Mouse (Mus musculus): ENCODE results near the gene Acot4. TPM values are rescaled to one million over a fixed set of nuclear protein-coding genes. Genes with fewer than 3 reads are reported as not detected.
"Not testable (repeated sequence)": the region's sequence is repeated elsewhere in the genome, so short reads cannot be mapped to it uniquely, and the experiment has no call there.

Gene Acot4
- total RNA-seq, 2 experiments from 2014 or later = 1.2 to 1.3 TPM

GRCm38 (mm10) chr12:84029043-84029442 lies 9.1 kb upstream of the Acot4 start:
- intact Hi-C loops (cut with DNase I); DNase-seq: not testable (repeated sequence)

DNA sequence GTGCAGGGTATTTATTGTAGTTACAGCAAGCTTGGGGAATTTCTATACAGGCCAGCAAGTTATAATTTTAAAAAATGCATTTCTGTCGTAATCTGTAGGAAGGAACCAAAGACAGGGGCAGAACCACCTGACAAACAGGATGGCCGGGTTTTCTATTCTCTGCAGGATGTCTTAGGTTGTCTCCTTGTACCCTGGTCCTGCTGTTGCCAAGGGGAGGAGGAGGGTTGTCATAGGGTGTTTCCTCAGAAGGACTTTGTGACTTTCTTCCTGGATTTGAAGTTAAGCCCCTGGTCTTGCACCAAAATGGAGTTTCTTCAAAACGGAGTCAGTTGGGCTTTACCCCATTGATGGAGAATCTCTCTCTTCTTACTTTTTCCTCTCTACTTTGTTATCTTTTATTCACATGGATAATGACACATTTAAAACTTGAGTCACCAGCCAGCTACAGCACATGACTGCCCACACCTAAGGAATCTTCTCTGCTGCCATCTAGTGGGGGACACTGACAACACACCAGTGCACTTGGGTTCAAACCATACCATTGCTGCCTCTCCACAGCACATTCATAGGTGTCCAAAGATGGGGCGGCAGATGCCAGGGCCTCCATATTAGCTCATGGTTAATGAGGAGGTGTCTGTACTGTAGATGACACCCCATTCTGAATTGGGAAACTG lies 7.4 kb upstream of the Acot4 start:
- intact Hi-C loops (cut with DNase I) = loop anchor here (1.0 to 10.0 kb wide), 3 partner anchors 57 to 318 kb away; no protein-coding TSS in a partner anchor
- DNase-seq = peak; percentile 81

DNA sequence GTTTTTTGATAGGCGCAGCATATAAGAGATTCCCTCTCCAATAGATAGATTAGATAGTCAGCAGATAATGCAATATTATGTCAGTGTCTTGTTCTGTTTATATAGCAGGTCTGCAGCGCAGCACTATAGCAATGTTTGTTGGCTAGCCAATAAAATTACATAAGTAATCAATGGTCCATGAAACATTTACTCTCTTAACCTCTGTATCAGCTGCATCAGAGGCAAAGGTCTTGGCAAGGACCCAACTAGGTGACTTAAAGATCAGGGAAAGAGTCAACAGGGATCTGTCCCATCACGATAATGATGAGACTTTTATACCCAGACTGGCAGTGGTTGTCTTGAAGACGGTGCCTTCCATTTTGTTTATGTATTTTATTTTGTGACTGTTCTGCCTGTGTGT lies 5.3 kb upstream of the Acot4 start:
- intact Hi-C loops (cut with DNase I) = loop anchor here (1.0 to 10.0 kb wide), 2 partner anchors 19 to 228 kb away; partner anchors contain the start of gene Acot3
- no peak for DNase-seq

GRCm38 (mm10) chr12:84033302-84033701 lies 4.9 kb upstream of the Acot4 start:
- intact Hi-C loops (cut with DNase I) = loop anchor here (1.0 to 10.0 kb wide), 2 partner anchors 19 to 229 kb away; partner anchors contain the start of gene Acot3
- not testable (repeated sequence) for DNase-seq

DNA sequence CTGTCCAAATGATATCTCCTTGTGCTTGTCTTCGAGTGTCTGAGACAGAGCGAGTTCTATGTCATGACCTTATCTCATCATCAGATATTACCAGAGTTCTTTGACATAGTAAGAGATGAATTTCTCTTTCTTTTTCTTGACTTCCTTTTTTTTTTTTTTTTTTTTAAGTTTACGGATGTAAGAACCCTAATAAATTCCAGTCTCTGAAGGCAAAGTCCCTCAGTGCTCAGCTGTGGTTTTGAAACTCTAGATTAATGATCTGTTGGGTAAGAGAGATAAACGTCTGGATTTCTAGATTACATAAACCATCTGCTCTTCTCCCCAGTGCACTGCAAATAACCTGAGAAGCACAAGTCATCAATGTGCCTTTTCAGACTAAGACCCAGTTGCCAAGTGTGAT lies 4.1 kb upstream of the Acot4 start:
- no peak for DNase-seq
- intact Hi-C loops (cut with DNase I) = loop anchor here (10.0 kb wide), 1 partner anchor 229 kb away; no protein-coding TSS in a partner anchor

DNA sequence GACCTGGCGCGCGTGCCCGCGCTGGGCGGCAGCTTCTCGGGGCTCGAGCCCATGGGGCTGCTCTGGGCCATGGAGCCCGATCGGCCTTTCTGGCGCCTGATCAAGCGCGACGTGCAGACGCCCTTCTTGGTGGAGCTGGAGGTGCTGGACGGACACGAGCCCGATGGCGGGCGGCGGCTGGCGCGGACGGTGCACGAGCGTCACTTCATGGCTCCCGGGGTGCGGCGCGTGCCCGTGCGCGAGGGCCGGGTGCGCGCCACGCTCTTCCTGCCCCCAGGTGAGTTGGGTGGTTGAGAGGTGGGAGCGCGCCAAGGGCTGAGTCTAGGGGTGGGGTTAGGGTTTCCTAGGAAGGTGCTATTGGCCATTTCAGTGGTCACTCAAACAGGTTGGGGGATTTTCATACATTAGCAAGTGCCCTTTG lies 522 bp downstream of the Acot4 start, which contains the start of gene Gm49366:
Gm49366 (plus strand) TSS at position 245 of the 421 bp plus-strand sequence.
- intact Hi-C loops (cut with DNase I) = loop anchor here (10.0 kb wide), 1 partner anchor 234 kb away; no protein-coding TSS in a partner anchor
- peak; percentile 4 to 44 for DNase-seq

- intact Hi-C loops (cut with DNase I) = no loop called here
- no peak for DNase-seq
These were observed 4.1 kb downstream of the Acot4 start for GRCm38 (mm10) chr12:84042248-84042647.

DNA sequence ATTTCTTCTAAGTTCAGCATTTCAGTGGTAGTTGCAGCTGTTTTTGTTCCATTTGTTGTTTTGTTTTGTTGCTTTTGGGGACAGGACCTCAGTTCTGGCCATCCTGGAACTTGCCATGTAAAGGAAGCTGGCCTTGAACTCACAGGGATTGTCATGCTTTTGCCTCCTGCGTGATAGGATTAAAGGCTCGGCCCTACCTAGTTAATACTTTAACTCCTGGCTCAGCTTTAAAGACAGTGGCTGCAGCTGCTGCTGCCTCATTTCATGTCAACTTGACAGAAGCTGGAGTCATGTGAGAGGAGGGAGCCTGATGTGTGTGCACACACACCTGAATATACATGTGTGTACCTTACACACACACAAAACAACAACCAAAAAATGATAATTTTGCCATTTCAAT lies 5.9 kb downstream of the Acot4 start:
- intact Hi-C loops (cut with DNase I) = no loop called here
- DNase-seq = no peak

- no peak for DNase-seq
- intact Hi-C loops (cut with DNase I) = no loop called here
These were observed 8.7 kb downstream of the Acot4 start for GRCm38 (mm10) chr12:84046906-84047305.

DNA sequence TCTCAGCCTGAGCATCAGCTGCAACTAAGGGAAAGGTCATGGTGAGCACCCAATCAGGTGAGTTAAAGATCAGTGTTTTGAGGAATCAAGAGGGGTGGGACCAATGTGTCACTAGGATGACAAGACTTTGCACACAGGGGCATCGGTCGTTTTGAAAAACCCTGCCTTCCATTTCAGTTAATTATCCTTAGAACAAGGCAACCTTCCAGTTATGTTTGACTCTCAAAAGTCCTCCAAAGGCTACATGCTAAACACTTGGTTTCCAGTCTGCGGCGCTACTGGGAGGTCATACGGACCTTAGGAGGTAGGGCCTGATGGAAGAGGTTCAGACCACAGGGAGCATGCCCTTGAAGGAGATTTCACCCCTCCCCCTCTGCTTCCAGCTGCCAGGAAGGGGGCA lies 12.6 kb downstream of the Acot4 start:
- intact Hi-C loops (cut with DNase I); DNase-seq: not testable (repeated sequence)

DNA sequence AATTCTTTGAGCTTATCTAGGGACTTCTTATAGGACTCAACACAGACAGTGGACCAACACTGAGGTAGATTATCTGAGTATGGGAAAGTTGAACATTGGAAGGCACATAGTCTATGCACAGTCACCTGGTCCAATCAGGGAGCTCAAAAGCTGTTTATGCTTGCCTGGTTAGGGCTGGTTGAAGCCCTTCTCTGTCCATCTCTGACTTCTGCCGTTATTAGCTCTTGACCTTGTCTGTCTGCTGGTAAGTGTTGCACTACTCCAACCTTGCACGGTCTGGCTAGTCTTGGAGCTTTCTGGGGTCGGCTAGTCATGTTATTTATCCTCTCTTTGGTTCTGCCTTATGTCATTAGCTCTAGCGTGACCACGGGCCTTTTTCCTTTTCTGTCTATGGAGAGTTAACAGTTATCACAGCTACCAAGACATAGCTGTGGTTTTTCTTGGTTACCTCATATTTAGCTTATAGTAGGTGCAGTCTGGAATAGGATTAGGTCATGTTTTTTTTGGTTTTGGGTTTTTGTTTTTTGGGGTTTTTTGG lies 13.8 kb downstream of the Acot4 start, which contains the start of gene Acot3:
Acot3 (plus strand) TSS at position 208 of the 538 bp plus-strand sequence.
- intact Hi-C loops (cut with DNase I) = loop anchor here (1.0 kb wide), 1 partner anchor 19 kb away; no protein-coding TSS in a partner anchor
- no peak for DNase-seq

DNA sequence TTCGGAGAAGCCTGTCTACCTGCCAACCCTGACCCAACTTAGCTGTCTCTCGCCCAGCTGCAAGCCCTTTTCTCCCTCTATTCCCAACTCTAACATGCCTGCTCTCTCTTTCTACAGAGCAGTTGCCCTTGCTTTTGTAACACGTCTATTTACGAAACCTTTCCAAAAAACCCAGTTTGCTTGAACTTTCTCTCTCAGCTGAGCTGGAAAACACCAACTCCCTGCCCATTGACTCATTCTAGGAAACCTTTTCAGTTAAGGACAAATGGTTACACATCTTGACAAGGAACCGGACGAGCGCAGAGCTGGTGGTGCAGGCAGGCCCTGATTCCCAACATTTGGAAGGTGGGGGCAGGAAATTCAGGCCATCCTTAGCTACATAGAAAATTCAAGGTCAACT lies 14.4 kb downstream of the Acot4 start:
- no peak for DNase-seq
- intact Hi-C loops (cut with DNase I) = loop anchor here (1.0 kb wide), 1 partner anchor 19 kb away; no protein-coding TSS in a partner anchor

GRCm38 (mm10) chr12:84053173-84053572 lies 15.0 kb downstream of the Acot4 start:
- DNase-seq = no peak
- intact Hi-C loops (cut with DNase I) = no loop called here

DNA sequence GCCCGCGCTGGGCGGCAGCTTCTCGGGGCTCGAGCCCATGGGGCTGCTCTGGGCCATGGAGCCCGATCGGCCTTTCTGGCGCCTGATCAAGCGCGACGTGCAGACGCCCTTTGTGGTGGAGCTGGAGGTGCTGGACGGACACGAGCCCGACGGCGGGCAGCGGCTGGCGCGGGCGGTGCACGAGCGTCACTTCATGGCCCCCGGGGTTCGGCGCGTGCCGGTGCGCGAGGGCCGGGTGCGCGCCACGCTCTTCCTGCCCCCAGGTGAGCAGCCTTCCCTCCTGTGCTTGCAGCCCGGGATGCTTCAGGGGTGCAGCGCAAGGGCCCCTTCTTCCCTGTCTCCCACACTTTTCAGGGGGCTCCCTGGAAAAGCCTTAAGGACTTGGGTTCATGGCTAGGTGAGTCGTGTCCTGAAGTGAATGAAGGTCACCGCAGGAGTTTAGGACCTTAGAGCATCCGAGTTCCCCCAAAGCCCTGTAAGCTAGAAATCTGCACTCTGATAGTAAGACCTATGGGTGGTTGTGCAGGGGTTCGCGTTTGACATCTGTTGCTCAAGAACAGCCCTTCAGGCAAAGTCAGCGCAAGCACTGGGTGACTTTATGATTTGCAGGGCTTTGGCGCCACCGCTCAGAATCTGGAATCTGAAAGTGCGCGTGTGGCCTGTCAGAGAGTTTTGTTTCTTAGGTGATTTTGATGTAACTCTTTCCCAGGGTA lies 15.7 kb downstream of the Acot4 start:
- intact Hi-C loops (cut with DNase I) = no loop called here
- DNase-seq = no peak

GRCm38 (mm10) chr12:84060946-84061345 lies 22.8 kb downstream of the Acot4 start:
- no peak for DNase-seq
- intact Hi-C loops (cut with DNase I) = loop anchor here (1.0 to 10.0 kb wide), 2 partner anchors 89 to 346 kb away; no protein-coding TSS in a partner anchor

- DNase-seq = no peak
- intact Hi-C loops (cut with DNase I) = loop anchor here (10.0 kb wide), 1 partner anchor 348 kb away; no protein-coding TSS in a partner anchor
These were observed 24.2 kb downstream of the Acot4 start for GRCm38 (mm10) chr12:84062336-84062735.

DNA sequence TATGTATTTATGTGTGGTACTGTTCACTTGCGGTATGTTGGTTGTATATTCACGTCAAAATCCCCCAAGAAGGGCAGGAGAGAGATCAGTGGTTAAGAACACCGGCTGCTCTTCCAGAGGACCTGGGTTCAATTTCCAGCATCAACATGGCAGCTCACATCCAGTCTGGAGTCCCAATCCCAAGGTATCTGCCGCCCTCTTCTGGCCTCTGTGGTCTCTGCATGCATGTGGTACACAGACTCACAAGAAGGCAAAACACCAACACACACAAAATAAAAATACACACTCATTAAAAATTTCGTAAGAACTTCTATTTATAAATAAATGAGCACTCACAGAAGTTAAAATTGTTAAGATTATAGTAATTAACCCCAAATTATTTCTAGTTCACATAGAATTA lies 25.0 kb downstream of the Acot4 start:
- intact Hi-C loops (cut with DNase I) = loop anchor here (10.0 kb wide), 1 partner anchor 348 kb away; no protein-coding TSS in a partner anchor

DNA sequence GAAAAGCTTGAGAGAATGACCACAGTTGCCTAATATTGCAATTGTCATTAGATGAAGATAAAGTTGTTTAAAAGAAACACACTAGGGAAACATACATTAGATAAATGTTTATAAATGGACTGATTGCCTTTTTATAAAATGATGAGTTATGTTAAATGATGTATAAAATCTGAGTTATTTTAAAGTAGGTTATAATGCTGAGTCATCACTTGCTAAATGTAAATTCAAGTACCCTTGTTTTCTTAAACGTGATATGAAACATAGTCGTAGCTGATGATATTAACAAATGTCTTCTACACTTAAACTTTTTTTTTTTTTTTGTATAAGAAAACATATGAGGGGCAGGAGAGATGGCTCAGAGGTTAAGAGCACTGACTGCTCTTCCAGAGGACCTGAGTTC lies 25.7 kb downstream of the Acot4 start:
- intact Hi-C loops (cut with DNase I) = loop anchor here (10.0 kb wide), 1 partner anchor 349 kb away; no protein-coding TSS in a partner anchor
- DNase-seq = no peak

More for the DNA sequence above, 25.0 kb downstream of the Acot4 start:
- DNase-seq = no peak

- intact Hi-C loops (cut with DNase I) = loop anchor here (10.0 kb wide), 1 partner anchor 350 kb away; no protein-coding TSS in a partner anchor
- no peak for DNase-seq
These were observed 26.4 kb downstream of the Acot4 start for GRCm38 (mm10) chr12:84064621-84065020.

- intact Hi-C loops (cut with DNase I) = loop anchor here (10.0 kb wide), 1 partner anchor 353 kb away; no protein-coding TSS in a partner anchor
- no peak for DNase-seq
These were observed 29.6 kb downstream of the Acot4 start for GRCm38 (mm10) chr12:84067752-84068151.
